In genomic region chr3:64790509-64791244, GRCm38 (mm10) we compare ENCODE assay signal across 9 mouse cellular contexts. TPM values are rescaled to one million over a fixed set of nuclear protein-coding genes. Genes with fewer than 3 reads are reported as not detected.
A peak's percentile ranks its signal among the peaks of the same experiment; 100 is the strongest.
DNase-seq lines count a peak whose midpoint lies in the region; ATAC-seq and TF ChIP-seq lines count a peak whose summit lies in the region.
"Had no signal": no experiment of that assay in that cellular context is flagged by ENCODE, and none has a peak within 500 bp of the region (broad histone marks: within the 10 kb centered on the region; RNA-seq: fewer than 3 reads in every experiment).

No protein-coding gene starts in this region.

- no peaks in the 10 kb centered on the region for H3K36me3 ChIP-seq in hindbrain, embryonic 14.5 days (replicated peaks; ENCODE audit: control insufficient read depth, insufficient read depth)
- H3K36me3 ChIP-seq: limb, embryonic 12.5 days had no signal

- H3K4me1 ChIP-seq in embryonic fibroblast, embryonic 13.5 days (ENCODE audit: control insufficient read depth, insufficient read depth, low read length): no peaks in the 10 kb centered on the region
- H3K4me1 ChIP-seq in hindbrain, embryonic 14.5 days (replicated peaks; ENCODE audit: control insufficient read depth, insufficient read depth, low read length): no peaks in the 10 kb centered on the region
- H3K4me1 ChIP-seq: limb, embryonic 12.5 days had no signal

- peak; percentile 41; the same call in 1 of the 2 replicates for TF ChIP-seq CTCF in embryonic fibroblast, embryonic 13.5 days (IDR thresholded peaks at IDR 0.05; ENCODE audit: borderline replicate concordance, insufficient read depth, low read length)

- no peak overlapping the region for H3K9ac ChIP-seq in hindbrain, embryonic 14.5 days
- H3K9ac ChIP-seq: limb, embryonic 12.5 days had no signal

- WGBS in hindbrain, embryonic 14.5 days: 52% methylated on average over 10 of the region's 10 CpGs

- H3K4me3 ChIP-seq in embryonic fibroblast, embryonic 13.5 days (ENCODE audit: insufficient read depth, low read length): no peak overlapping the region
- no peak overlapping the region for H3K4me3 ChIP-seq in hindbrain, embryonic 14.5 days (replicated peaks; ENCODE audit: low read length)
- H3K4me3 ChIP-seq: limb, embryonic 12.5 days had no signal

- no peak overlapping the region for H3K27ac ChIP-seq in embryonic fibroblast, embryonic 13.5 days (ENCODE audit: insufficient read depth, low read length)
- H3K27ac ChIP-seq in hindbrain, embryonic 14.5 days: no peak overlapping the region
- H3K27ac ChIP-seq: limb, embryonic 12.5 days had no signal

- peak; percentile 18 for DNase-seq in CD4-positive, CD25-positive, alpha-beta regulatory T cell, adult 2 months (ENCODE audit: low read depth, low spot score)
- peak; percentile 68 for DNase-seq in adrenal gland, postnatal 14 days
- DNase-seq in hindbrain, embryonic 14.5 days (ENCODE audit: low spot score): peak; percentile 85
- peak; percentile 79 to 81 for DNase-seq in layer of hippocampus, postnatal 14 days (ENCODE audit: low spot score in 2 of 2)
- peak; percentile 73 for DNase-seq in right cerebral cortex, postnatal 4 days

- TF ChIP-seq POLR2A in embryonic fibroblast, embryonic 13.5 days (IDR thresholded peaks at IDR 0.05; ENCODE audit: low read depth, low read length): no peak

- H3K27me3 ChIP-seq in hindbrain, embryonic 14.5 days (ENCODE audit: control insufficient read depth, insufficient read depth, low read length): no peaks in the 10 kb centered on the region
- H3K27me3 ChIP-seq: limb, embryonic 12.5 days had no signal

- no peaks in the 10 kb centered on the region for H3K9me3 ChIP-seq in hindbrain, embryonic 14.5 days (ENCODE audit: control insufficient read depth, low read length)
- H3K9me3 ChIP-seq: limb, embryonic 12.5 days had no signal

- ATAC-seq in CD4-positive, CD25-positive, alpha-beta regulatory T cell, adult 4 months: no peak
- ATAC-seq in hindbrain, embryonic 14.5 days (ENCODE audit: low FRiP score): peak; percentile 80; the same call in 1 of the 2 replicates
- ATAC-seq in megakaryocyte progenitor cell, adult 5-6 weeks (replicated peaks; ENCODE audit: poor library complexity): peak; percentile 64

- H3K4me2 ChIP-seq in hindbrain, embryonic 14.5 days (replicated peaks): no peak overlapping the region
- H3K4me2 ChIP-seq: limb, embryonic 12.5 days had no signal

RNA-seq across cellular contexts. Expression of gene Vmn2r7, which starts 53.9 kb away (rescaled TPM):
- not detected for polyA plus RNA-seq in CD4-positive, CD25-positive, alpha-beta regulatory T cell, adult 4 months (2017; shearing (Covaris generic))
- not detected in 2 replicates for total RNA-seq in adrenal gland, postnatal 14 days (2021)
- not detected in 2 replicates for polyA plus RNA-seq in embryonic fibroblast, embryonic 13.5 days (2011; ENCODE audit: insufficient read length, low read depth, missing spikeins)
- not detected in 2 replicates for polyA plus RNA-seq in hindbrain, embryonic 14.5 days (2014; fragmentation: Nextera tagmentation; extraction: Ambion mirVana)
- total RNA-seq in layer of hippocampus, postnatal 14 days (2021): not detected
- not detected in 2 replicates for total RNA-seq in megakaryocyte progenitor cell, adult 5-6 weeks (2015)
- total RNA-seq in megakaryocyte progenitor cell, adult 5-6 weeks (2017): not detected in 2 replicates
- polyA plus RNA-seq: limb, embryonic 12.5 days had no signal

Comparison
In these comparisons a context has a peak if more than half of its experiments do, and no peak if none do; other contexts are left out.
1. DNase-seq: peak in every context shown above with its lines; median percentile 85 in hindbrain, embryonic 14.5 days; 80 in layer of hippocampus, postnatal 14 days; 73 in right cerebral cortex, postnatal 4 days; 68 in adrenal gland, postnatal 14 days; 18 in CD4-positive, CD25-positive, alpha-beta regulatory T cell, adult 2 months.